Mouse (Mus musculus) adrenal gland, adult (tissue): ENCODE data around the gene Pih1d1.
"Not testable (repeated sequence)": the region's sequence is repeated elsewhere in the genome, so short reads cannot be mapped to it uniquely, and the experiment has no call there.

Experiments
- DNase-seq, 2 experiments: peaks; one replicate each; pipeline ENCODE4 v3.0.0; 2022 to 2023; ENCODE audit warnings: low spot score in 1 of 2; ENCODE audit not compliant: inconsistent age in 2 of 2

The Pih1d1 gene

DNA sequence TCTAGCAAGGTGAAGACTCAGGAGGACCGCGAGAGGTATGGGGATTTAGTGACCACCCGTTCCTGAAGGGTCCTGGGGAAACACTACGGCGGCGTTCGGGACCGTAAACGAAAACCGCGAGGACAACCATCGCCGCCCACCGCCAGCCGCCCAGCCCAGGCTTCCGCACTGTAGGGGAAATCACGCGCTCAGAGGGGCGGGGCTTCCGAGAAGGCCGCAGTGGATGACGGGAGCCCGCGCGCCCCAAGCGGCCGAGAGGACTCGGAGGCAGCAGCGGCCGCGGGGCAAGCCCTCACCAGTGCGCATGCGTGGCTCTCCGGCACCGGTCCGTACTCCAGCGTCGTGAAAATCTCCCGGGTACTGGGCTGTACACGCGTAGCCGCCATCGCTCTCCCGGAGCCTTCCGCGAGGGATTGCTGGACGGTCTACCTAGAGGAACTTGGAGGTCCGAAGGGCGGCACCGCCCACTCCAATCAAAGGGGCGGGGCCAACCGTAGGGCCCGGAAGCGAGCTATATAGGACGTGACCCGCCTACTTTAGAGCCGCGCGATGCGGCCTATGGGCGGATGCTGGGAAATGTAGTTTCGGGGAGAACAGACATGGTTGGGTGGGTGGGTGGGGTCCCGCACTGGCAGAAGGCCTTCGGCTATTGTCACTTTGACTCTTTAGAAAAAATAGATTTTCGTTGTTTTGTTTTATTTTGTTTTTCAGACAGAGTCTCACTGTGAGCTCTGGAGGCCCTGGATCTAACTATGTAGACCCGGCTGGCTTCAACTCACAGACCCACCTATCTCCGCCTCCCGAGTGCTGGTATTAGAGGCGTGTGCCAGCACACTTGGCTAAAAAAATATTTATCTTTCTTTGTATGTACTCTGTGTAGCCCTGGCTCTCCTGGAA, at the start of gene Pih1d1, which contains the start of gene Aldh16a1:
Gene Pih1d1 (plus strand): TSS at position 208 of the 897 bp plus-strand sequence.
Gene Aldh16a1 (minus strand): TSS at position 489 of the 897 bp plus-strand sequence.
- DNase-seq = peak; percentile 98 to 100

DNA sequence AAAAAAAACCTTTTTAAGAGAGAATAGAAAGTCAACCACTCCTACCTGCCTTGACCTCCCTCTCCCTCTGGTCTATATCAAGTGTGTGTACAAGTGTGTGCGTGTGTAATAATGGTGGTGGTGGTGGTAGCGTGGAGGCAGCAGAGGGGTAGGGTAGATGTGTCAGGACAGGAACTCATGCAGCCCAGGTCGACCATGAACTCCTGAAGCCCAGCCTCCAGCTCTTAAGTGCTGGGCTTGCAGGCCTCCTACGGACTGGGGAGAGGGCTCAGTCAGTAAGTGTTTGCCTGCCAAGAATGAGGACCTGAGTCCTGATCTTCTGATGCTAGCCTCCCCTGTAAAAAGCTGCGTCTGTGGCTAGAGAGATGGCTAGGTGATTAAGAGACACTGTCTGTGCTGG, 49.2 kb upstream of the Pih1d1 start:
- no peak for DNase-seq

DNA sequence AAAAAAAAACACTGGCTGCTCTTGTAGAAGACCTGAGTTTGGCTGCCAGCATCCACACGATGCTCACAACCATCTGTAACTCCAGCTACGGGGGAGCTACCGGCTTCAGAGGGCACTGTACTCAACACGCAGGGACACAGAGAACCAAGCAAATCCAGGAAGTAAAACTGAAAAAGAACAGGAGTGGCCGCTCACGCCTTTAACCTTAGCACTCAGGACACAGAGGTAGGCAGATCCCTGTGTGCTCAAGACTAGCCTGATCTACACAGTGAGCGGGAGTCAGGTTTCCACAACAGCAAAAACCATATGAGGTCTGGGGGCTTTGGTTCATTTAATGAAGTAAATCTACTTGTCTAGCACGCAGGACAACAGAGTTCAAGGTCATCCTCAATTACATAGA, 48.6 kb upstream of the Pih1d1 start:
- DNase-seq = no peak

DNA sequence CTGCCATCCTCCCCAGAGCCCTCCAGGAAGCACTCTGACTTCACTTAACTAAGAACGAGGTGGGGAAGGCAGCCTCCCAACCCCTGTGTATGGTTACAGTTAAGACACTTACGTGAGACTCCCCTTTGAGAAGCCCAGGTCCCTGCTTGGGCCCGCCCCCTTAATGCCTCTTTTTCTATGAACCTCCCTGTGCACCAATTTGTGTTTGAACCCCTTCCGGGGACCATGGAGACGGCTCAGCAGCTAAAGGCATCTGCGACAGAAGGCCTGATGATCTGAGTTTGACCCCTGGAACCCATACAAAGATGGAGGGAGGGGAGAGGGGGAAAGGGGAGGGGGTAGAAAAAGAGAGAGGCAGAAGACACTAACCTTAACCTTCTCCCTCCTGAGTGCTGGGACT, 47.7 kb upstream of the Pih1d1 start:
- DNase-seq = no peak

DNA sequence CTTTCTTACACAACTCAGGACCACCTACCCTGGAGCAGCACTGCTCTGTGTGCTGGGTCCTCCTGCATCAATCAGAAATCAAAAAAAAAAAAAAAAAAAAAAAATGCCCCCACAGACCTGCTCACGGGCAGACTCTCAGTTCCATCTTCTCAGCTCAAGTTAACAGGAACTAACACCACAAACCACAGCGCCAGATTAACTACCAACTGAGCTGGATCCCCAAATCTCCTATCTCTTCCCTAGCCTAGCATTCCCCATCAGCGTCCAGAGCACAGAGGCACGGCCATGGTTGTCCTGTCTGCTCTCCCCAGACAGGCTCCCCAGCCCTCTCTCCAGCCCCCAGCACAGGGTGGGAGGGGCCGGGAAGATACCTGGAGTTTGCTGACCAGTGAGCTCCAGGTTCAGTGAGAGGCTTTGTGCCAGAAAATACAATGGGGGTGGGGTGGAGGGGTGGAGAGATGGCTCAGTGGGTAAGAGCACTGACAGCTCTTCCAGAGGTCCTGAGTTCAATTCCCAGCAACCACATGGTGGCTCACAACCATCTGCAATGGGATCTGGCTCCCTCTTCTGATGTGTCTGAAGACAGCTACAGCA, 47.0 kb upstream of the Pih1d1 start:
- no peak for DNase-seq

DNA sequence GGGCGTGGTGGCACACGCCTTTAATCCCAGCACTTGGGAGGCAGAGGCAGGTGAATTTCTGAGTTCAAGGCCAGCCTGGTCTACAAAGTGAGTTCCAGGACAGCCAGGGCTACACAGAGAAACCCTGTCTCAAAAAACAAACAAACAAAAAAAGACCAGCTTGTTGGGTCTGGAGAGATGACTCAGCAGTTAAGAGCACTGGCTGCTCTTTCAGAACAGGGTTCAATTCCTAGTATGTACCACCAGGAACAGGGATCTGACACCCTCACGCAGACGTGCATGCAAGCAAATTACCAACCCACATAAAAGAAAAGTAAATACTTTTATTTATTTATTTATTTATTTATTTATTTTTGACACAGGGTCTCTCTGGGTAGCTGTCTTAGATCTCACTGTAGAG, 44.0 kb upstream of the Pih1d1 start:
- DNase-seq = not testable (repeated sequence)

DNA sequence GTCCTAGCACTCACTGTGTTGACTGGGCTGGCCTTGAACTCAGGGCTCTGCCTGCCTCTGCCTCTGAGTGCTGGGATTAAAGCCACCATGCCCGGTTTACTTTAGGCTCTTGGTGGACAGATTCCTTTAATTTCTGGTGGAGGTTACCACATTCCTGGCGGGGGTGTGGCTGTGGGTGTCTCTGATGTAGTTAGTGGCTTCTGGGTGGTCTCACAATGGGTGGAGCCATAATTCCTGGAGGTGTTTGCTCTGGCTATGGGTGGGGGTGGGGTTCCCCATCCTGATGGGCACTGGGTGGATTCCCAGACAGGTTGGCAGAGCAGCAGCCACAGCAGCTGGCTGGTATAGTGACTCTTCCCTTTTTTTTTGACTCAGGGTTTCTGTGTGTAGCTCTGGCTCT, 42.2 kb upstream of the Pih1d1 start:
- DNase-seq = no peak

DNA sequence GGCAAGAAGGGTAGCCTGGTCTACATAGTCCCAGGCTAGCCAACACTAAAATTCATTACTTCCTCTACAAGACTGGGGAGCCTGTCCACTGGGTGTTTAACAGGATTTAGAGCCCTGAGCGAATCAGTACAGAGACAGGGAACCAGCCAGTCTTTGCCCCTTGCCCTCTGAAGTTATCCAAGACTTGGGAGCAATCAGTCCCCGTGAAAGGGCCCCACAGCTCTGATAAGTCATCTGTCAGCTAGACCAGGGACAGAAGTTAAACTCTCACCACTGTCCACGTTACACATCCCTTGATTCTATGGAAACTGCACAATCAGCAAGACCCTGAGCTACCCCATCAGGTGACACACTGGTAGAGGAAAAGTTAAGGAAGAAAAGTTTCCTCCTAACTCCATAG, 41.6 kb upstream of the Pih1d1 start:
- no peak for DNase-seq

DNA sequence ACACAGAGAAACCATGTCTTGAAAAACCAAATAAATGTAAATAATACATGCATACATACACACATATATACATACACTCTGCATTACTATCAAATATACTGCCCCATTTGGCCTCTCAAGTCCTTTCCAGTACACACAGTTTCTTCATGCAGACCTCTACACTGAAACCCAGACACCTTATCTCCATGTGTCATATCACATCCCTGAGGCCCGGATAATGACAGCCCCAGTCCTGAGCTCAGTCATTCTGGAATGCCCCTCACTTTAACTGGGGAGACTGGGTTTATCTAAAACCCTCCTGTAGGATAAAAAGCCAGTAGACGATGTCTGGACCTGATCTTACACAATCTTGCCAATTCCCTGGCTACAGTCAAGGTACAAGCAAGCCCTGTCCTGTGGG, 40.6 kb upstream of the Pih1d1 start:
- DNase-seq = no peak

DNA sequence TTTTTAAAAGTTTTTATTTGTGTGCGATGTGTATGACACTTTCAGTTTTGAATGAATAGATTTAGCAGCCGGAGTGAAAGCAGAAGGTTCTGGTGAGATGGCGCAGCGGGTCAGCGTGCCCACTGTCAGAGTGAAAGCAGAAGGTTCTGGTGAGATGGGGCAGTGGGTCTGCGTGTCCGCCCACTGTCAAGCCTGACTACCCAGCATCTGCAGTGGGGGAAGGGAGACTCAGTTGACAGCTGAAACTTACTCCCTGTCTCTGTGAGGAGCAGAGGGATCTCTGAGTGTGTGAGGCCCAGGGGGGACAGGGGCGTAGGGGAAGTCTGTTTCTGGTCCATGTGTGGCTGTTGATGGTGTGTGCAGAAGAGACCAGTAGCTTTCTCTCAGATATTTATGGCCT, 36.5 kb upstream of the Pih1d1 start:
- DNase-seq = peak in 1 of 2 experiments; percentile 16

DNA sequence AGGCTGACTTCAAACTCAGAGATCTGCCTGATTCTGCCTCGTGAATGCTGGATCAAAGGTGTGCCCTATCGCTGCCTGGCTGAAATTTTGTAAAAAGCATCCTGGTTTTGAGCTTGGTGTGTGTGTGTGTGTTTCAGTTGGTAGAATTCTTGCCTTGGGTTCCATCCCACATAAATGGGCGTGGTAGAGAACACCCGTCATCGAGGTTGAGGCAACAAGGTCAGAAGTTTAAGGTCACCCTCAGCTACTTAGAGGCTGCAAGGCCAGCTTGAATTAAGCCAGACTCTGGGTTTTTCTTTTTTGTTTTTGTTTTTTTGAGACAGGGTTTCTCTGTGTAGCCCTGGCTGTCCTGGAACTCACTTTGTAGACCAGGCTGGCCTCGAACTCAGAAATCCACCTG, 35.8 kb upstream of the Pih1d1 start:
- peak; percentile 44 to 80 for DNase-seq

DNA sequence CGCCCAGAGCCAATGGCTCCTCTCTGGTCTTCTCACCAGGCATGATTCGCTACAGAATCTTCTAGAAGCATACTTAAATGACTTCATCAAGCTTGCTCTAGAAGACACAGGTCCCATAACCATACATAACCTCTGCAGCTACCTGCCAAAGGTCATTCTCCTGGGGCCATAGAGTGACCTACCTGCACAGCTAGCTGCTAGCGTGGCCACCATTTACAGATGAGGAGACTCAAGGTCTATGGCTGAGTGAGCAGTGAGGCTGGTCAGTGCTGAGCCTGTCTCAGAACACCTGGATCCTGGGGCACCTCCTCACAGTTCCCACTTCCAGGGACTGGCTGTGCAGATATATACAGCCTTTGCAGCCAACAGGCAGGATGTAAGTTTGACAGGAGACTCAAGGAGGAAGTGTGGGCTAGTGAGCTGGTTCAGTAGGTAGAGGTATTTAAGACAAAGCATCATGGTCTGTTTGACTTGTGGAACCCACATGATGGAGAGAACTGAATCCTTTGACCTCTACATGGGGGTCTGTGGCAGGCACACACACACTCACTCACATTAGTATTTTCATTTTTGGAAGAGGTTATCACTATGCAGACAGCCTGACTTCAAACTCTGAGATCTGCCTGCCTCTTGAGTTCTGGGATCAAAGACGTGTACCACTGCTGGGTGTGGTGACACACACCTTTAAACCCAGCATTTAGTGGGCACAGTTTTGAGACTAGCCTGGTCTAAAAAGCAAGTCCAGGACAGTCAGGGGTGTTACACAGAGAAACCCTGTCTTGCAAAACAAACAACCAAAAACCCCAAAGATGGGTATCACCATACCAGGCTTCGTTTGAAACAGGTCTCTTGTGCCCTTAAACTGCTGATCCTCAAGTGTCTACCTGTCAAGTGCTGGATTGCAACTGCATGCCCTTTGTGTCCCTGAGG, 34.1 kb upstream of the Pih1d1 start:
- peak; percentile 11 to 42 for DNase-seq

DNA sequence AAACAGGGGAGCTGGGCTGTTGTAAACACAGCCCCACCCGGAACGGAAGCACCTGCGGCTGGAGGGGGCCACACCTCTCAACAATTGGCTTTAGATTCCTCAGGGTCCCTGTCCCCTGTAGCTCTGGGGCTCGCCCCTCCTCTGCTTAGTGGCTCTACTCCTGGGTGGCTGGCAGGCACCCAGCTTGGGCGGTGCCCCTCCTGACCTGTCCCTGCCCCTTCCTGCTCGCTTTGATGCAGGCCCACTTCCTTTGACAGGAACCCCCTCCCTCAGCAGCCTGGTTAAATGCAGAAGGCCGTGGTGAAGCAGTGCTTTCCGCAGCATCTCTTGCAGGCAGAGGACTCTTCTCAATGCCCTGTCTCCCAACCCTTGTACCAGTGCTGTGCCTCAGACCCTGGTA, 32.7 kb upstream of the Pih1d1 start:
- peak; percentile 57 to 73 for DNase-seq

DNA sequence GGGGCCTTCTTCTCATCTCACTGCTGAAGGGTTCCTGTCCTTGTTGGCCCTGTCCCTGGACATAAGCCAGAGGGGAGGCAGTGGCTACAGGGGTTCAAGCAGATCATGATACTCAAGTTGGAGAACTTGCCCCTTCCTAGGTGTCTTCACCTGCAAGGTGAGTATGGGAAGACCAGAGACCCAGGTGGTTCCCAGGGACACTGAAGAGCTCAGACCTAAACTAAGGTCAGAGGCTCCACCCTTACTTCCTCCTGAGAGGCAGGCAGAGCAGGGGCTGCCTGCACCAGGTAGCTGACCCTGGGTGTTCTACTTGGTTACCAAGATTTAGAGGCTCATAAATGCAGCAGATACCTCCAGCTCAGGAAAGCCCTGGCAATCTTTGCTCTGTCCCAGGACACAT, 32.1 kb upstream of the Pih1d1 start:
- DNase-seq = peak; percentile 26 to 39

DNA sequence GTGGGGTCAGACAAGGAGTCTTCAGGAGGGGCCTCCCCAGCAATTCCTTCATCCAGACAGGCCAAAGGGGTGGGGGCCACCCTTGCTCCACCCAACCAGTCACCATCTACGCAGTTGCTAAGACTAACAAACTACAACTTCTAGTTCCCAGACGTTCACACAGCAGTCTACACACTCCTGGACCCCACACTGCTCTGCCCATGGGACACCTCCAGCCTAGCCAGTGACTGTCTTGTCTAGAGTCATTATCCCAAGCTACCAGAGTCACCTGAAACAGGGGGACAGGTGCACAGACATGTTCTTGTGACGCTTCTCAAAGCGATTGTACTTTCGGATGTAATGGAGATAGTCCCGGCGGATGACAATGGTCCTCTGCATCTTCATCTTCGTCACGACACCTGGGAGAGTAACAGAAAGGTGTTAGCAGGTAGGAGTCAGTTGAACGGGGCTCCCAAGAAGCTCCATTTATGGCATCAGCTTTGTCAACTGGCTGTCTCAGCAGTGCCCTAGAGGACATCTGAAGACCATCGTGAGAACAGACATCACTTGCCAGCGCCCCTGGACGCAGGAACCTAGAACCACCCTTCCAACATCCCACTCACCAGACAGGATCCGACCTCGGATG, 31.4 kb upstream of the Pih1d1 start:
- peak; percentile 31 to 71 for DNase-seq

DNA sequence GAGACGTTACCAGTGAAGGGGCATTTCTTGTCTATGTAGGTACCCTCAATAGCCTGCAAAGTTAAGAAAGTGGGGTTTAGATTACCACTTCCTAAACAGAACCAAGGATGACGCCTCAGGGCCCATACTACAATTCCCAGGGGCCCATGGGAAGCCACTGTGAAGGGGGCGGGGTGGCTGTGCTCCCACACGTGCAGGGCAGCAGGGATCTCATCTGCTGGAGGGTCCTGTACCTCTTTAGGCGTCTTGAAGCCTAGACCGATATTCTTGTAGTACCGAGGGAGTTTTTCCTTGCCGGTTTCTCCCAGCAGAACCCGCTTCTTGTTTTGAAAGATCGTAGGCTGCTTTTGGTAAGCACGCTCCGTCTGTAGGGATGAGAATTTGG, 30.9 kb upstream of the Pih1d1 start:
- DNase-seq = peak in 1 of 2 experiments; percentile 53

DNA sequence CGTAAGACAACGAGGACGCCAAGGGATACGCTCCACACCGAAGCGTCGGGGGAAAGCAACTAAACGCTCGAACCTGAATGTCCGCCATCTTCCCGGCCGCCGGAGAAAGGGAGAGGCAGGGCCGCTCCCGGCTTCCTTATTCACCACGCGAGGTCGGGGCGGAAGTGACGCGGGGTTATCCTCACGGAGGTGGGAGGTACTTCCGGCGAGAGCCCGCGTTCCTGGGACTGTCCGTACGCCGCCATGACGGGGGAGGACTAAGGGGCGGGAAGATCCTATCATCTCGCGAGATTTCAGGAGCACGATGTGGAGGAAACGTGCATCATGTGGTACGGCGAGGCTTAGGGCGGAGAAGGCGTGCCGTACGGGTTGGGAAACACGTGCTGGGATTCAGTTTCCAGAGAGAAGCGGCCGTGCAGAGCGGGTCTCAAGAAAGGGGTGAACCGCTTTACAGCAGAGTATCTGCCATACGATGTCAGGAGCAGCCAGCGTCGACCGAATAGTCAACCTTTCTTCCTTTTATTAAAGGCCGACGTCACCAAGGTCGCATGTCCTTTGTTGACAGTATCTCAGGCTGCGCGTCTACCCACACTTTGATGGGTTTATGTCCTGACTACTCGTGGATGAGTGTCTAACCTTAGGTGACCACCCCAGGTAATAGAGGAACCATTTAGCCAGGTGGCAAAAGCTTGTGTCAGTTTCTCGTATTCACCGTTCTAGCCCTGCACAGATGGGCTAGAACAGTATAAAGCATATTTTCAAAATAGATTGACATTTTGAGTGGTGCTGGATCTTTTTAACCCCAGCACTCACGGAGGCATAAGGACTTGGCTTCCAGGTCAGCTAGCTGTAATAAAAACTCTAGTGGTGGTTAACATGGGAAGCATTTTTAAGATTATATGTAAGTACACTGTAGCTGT, 29.6 kb upstream of the Pih1d1 start, which contains the start of gene Rps11:
Gene Rps11 (minus strand): TSS at position 216 of the 920 bp plus-strand sequence.
- peak; percentile 99 for DNase-seq

DNA sequence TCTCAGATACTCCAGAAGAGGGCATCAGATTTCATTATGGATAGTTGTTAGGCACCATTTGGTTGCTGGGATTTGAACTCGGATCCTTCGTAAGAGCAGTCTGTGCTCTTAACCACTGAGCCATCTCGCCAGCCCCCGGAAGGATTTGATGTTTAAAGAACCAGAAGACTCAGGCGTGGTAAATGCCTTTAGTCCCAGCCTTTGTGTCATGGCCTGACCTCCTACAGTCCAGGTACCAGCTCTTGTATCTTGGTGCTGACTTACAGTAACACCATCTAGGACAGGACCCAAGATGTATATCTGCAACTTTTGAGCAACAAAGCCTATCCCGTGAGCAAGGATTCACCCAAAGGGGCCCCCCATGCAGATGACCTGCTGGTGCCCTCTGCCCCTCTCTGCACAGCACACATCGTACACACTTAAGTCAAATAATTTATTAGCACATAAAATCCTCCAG, 28.9 kb upstream of the Pih1d1 start:
- DNase-seq = peak; percentile 25 to 76

DNA sequence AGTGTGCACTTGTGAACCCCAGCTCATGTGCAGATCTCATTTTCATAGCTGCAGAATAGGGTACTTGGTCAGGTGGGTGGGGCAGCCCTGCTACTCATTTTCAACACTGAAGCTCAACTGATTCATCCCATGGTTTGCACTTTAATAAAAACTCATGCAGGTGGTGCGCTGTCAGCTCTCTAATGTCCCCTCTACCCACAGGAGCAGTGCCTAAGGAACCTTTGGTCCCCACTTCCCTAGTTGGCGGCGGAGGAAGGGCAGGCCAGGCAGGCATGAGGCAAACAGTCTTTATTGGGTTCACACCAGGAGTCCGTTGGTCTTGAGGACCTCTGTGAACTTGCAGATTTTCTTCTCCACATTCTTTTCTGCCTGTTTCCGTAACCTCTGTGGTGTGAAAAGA, 28.5 kb upstream of the Pih1d1 start:
- DNase-seq = peak in 1 of 2 experiments; percentile 57
